Mouse (Mus musculus) kidney, postnatal 14 days (tissue): Measurements from ENCODE around the gene Gm17651.

ENCODE experiments used
- DNase-seq: peaks from one replicate; pipeline ENCODE4 v3.0.0; 2022; ENCODE audit warnings: mixed read lengths

Gm17651 gene

GRCm38 (mm10) chr3:97678416-97678815 is 3.9 kb upstream of the Gm17651 start:
- DNase-seq, result no peak

- no peak for DNase-seq
Observed at GRCm38 (mm10) chr3:97676126-97676525, 1.6 kb upstream of the Gm17651 start.

GRCm38 (mm10) chr3:97667093-97667675 is 7.3 kb downstream of the Gm17651 start:
- peak; percentile 26 for DNase-seq

GRCm38 (mm10) chr3:97666154-97666553 is 8.3 kb downstream of the Gm17651 start:
- DNase-seq, result no peak

GRCm38 (mm10) chr3:97665525-97665924 is 9.0 kb downstream of the Gm17651 start:
- DNase-seq, result no peak

GRCm38 (mm10) chr3:97661206-97661605 is 13.3 kb downstream of the Gm17651 start:
- DNase-seq, result no peak

GRCm38 (mm10) chr3:97659746-97660145 is 14.7 kb downstream of the Gm17651 start:
- no peak for DNase-seq

- DNase-seq, result no peak
Observed at GRCm38 (mm10) chr3:97658426-97659193, 15.9 kb downstream of the Gm17651 start.

- peak; percentile 100 for DNase-seq
Observed at GRCm38 (mm10) chr3:97657655-97658411, 16.7 kb downstream of the Gm17651 start, which contains the start of gene Prkab2. Gene Prkab2 (plus strand): TSS chr3:97658193.

- no peak for DNase-seq
Observed at GRCm38 (mm10) chr3:97654901-97655300, 19.6 kb downstream of the Gm17651 start.

GRCm38 (mm10) chr3:97653781-97654180 is 20.7 kb downstream of the Gm17651 start:
- DNase-seq, result no peak

- no peak for DNase-seq
Observed at GRCm38 (mm10) chr3:97651604-97652003, 22.9 kb downstream of the Gm17651 start.

GRCm38 (mm10) chr3:97649469-97649868 is 25.0 kb downstream of the Gm17651 start:
- DNase-seq, result no peak

- no peak for DNase-seq
Observed at GRCm38 (mm10) chr3:97649022-97649421, 25.5 kb downstream of the Gm17651 start.

GRCm38 (mm10) chr3:97648518-97648917 is 26.0 kb downstream of the Gm17651 start:
- DNase-seq, result no peak

GRCm38 (mm10) chr3:97642001-97642400 is 32.5 kb downstream of the Gm17651 start:
- no peak for DNase-seq

- no peak for DNase-seq
Observed at GRCm38 (mm10) chr3:97641396-97641795, 33.1 kb downstream of the Gm17651 start.

GRCm38 (mm10) chr3:97634288-97634761 is 40.2 kb downstream of the Gm17651 start:
- no peak for DNase-seq

GRCm38 (mm10) chr3:97633456-97633855 is 41.0 kb downstream of the Gm17651 start:
- no peak for DNase-seq

- no peak for DNase-seq
Observed at GRCm38 (mm10) chr3:97631258-97631860, 43.1 kb downstream of the Gm17651 start.

- DNase-seq, result no peak
Observed at GRCm38 (mm10) chr3:97630746-97631145, 43.7 kb downstream of the Gm17651 start.

- no peak for DNase-seq
Observed at GRCm38 (mm10) chr3:97629941-97630340, 44.6 kb downstream of the Gm17651 start.

- peak; percentile 82 for DNase-seq
Observed at GRCm38 (mm10) chr3:97628391-97629001, 46.0 kb downstream of the Gm17651 start, which contains the start of gene Fmo5. Gene Fmo5 (plus strand): TSS chr3:97628804.
